Mouse (Mus musculus): ENCODE results near the gene Cc2d2b.

DNA sequence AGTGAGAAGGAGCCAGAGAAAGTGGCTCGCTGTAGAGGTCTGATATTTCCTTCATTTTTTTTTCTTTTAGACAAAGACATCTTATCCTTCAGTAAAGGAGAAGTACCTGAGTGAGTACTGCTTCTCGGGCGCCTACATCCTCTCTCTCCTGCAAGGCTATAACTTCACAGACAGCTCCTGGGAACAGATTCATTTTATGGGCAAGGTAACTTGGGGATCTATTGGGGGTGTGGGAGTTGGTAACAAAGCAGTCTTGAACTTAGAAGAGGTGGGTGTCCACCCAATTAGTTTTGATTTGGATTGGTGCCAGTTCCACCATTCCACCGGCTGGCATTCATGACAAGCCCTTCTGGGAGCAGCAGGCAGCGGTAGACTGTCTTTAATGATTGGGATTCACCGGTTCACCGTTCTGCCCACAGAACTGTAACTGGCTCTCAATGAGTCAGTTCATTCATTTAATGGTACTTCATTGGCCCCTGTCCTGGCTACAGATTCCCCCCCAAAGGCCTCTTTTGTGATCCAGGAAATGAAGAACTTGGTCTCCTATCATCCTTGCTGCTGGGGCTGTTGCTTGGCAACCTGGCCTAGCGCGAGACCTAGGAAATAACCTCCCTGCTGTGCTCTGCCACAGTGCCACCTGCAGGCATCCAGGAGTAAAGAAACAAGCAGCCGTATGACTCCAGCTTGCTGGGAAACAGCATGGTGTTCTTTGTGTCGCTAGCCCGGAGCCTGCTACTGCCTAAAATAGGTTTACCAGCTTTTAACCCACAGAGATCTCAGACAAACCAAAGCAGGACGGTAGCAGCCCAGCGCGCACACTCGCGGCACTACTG lies 11.7 kb upstream of the Cc2d2b start:
- no peak for TF ChIP-seq POLR2A (IDR thresholded peaks at IDR 0.05; ENCODE audit: borderline replicate concordance, control insufficient read depth, low read depth, low read length)
- TF ChIP-seq CTCF (IDR thresholded peaks at IDR 0.05; ENCODE audit: control insufficient read depth, insufficient read depth, low read length), result peak; percentile 72
